Mouse (Mus musculus) frontal cortex, postnatal 10 days (tissue): ENCODE results near the gene Mtmr12.

Source experiments
- DNase-seq, 2 experiments: peaks; one replicate each; pipeline ENCODE4 v3.0.0; 2022; ENCODE audit warnings: low spot score in 2 of 2, mixed read lengths in 1 of 2

The Mtmr12 gene

DNA sequence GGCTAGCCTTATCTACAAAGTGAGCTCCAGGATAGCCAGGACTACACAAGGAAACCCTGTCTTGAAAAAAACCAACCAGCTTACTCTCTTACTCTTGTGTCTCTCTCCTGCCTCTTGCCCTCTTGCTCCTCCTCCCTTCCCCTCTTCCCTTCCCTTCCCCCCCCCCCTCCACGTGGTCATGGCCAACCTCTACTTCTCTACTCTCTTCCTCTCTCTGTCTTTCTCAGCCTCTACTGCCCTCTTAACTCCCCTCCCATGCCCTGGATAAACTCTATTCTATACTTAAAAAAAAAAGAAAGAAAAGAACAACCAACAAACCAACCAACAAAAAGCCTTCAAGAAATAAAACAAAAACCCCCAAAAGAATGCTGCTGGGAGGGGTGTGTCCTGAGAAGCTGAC, 30.7 kb downstream of the Mtmr12 start:
- no peak for DNase-seq

- DNase-seq, result no peak
These were observed 31.2 kb downstream of the Mtmr12 start for GRCm38 (mm10) chr15:12235983-12236382.

DNA sequence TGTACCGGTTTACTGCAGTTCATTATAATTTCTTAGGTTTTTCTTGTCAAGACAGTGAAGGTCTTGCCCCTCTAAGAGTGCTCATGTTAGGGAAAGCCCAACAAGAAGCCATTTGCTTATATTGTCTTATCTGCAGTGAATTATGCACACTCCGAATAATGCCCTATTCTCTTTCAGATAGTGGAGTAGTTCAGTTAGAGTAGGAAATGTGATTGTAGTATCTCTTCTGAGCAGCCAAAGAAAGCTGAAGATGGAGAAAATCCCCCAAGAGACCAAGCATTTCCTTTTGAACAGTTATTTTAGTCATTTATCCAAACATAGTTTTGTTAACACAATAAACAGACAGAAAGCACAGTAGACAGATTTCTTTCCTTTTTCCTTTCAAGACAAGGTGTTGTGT, 32.1 kb downstream of the Mtmr12 start:
- DNase-seq, result no peak

DNA sequence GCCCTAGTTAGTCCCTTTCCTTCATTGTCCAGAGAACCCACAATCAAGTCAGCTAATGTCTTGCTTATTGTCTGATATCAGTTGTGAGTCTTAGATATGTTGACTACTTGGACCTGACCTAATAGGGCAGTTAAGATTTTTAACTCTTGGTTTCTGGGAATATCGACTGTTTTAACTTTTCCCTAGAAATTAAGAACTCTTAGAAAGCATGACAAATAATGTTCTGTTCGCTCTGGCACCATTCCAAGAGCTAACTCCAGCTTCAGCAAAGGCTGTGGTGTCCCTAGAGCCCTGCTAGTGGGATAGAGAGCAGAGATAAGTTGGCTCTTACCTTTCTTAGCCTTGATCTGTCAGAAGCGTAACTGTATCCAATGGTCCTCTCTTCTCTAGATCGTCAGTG, 32.7 kb downstream of the Mtmr12 start:
- no peak for DNase-seq

GRCm38 (mm10) chr15:12238337-12238736, 33.5 kb downstream of the Mtmr12 start:
- DNase-seq, result no peak

- no peak for DNase-seq
These were observed 36.0 kb downstream of the Mtmr12 start for GRCm38 (mm10) chr15:12240705-12241328.

- DNase-seq, result no peak
These were observed 39.0 kb downstream of the Mtmr12 start for GRCm38 (mm10) chr15:12243792-12244191.

DNA sequence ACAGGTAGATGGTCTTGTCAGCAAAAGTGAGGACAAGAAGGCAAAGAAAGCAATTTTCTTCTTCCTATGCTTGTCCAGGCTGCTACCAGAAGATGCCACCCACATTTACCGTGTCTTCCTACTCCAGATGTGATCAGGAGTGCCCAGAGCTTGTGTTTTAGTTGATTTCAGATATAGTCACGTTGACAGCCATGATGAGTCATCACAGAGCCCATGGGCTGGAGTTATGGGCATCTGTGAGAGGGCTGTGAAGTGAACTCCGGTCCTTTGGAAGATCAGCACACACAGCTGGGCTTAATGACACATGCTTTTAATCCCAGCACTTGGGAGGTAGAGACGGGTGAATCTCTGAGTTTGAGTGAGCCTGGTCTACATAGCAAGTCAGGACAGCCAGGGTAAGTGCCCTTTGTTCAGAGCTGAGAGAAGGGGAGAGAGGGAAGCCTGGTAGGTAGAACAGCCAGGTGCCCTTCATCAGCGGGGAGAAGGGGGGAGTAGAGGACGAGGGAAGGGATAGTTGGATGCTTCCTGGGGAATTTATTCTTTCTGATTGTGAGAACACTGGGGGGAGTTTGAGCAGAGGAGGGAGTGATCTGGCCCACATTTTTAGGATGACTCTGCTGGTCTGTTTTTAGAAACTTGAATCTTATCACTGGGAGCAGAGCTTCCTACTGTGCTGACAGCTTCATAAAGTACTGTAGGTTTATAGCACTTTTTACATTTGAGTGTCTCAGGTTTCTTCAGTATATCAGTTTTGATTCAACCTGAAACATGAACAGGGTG, 40.9 kb downstream of the Mtmr12 start:
- no peak for DNase-seq

DNA sequence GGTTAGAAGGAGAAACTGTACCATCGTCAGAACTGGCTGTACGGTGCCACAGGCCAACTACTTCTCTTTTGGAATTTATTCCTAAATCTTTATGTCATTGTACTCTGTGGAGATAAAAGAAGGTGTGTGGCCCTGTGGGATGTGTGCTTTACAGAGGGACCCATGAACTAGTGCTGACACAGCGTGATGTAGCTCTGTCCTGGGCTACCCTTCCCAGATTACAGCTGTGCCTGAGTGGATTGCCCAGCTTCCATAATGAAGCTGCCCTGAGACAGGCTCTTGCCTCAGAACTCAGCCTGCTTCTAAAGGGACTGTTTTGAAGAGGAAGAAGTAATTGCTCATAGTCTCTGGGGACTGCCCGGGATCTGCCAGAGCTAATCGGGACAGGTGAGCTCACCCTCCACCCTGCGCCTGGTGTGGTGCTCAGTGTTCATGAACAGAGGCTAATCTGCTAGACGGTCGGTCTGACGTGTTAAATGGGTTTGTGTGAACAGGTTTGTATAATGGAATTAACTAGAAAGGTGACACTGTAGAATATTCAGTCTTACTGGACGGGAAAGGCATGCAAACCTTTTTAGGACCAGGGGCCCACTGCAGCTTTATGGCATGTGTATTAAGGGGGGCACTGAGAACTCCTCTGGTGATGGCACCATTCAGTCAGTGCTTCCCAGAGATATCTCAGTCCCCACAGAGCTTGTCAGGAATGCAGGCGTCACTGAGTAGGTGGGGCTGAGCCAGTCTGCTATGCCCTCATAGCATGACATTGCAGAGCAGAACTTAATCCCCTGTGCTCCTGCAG, 41.7 kb downstream of the Mtmr12 start:
- DNase-seq, result no peak

GRCm38 (mm10) chr15:12247159-12247603, 42.4 kb downstream of the Mtmr12 start:
- DNase-seq, result no peak

- DNase-seq, result no peak
These were observed 43.5 kb downstream of the Mtmr12 start for GRCm38 (mm10) chr15:12248279-12248678.

- no peak for DNase-seq
These were observed 45.5 kb downstream of the Mtmr12 start for GRCm38 (mm10) chr15:12250350-12250749.

DNA sequence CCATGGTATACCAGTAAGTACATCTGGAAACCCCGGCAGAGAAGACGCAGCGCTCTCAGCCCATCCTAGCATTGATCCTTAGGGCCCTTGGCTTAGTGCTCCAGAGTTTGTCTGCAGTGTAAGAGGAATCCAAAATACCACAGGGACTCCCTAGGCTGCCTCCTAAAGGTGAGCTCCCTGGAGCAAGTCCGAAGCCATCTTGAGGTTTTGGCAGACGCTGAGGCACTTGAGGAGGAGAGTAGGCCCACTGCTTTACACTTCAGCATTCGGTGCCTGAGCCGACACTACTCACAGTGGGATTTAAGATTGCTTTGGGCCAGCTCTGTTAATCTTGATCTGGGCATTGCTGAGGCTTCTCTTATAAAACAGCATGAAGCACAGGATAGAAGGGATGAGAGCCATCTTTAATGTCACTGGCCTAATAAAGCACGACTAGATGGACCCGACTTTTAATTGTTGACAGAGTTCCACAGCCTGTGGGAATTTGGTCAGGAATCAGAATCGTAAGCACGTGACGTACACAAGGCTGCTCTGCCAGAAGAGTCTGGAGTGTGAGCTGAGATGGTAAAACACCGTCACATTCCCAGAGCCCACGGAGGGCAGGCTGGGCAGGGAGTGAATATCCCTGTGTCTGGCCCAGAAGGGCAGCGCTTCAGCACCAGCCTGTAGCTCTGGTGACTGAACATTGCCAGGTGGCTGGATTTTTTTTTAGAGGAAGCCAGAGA, 46.8 kb downstream of the Mtmr12 start:
- no peak for DNase-seq

DNA sequence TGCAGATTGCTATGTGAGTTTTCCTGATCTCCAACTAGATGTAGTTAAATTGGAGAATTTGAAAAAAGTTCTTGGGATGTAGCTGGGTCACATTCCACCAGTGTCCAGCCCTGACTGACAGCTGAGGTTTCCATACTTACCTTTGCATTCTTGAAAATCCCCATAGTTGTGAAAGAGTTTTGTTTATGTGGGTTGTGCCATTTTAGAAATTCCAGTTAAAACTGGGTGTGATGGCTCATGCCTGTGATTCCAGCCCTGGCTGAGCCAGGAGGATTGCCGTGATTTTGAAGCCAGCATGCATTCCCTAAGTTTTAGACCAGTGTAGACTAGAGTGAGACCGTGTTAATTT, 47.3 kb downstream of the Mtmr12 start:
- DNase-seq, result no peak

DNA sequence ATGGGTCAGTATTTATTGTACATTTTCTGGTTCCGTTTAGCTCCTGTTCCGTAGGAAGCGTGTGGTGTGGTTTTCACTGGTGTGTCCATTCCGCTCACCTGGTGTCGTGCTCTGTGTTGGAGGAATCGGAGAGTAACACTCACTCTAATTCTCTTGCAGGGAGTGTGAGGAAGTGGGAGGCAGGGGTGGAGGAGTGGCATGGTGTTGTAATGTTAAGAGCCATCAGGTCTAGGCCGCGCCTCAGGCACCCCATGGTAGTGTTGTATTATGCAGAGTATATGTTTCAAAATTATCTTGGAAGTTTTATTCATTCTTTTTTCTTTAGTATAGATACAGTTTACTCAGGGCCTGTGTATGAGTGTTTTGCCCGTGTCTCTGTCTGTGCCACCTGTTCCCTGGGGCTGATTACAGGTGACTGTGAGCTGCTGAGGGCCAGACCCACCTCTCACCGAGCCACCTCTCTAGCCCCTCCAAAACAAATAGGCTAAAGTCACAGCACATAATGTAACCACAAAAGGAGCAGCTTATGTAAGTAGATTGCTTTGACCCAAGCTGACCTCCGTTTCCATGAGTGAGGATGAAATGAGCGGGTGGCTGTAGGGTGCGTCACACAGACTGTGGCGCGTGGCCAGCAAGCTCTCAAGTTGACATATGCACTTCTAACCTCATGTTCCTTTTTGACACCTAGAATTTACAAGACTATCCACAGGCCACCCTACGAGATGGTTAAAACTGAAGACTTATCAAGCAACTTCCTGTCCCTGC, 53.1 kb downstream of the Mtmr12 start:
- no peak for DNase-seq

GRCm38 (mm10) chr15:12263056-12263455, 58.2 kb downstream of the Mtmr12 start:
- no peak for DNase-seq

DNA sequence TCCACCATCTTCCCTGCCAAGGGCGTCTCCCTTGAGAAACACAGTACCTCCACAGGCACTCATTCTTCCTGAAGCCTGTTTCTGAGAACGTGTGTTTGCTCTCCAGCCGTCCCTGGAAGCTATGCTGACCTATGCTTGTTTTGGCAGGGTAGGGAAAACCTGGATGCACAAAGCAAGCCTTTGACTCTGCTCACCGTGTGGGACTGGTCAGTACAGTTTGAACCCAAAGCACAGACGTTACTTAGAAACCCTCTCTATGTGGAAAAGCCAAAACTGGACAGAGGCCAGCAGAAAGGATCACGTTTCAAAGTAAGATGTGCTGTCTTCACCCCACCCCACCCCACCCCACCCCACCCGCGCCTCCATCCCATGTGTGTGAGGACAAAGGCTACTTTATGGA, 61.6 kb downstream of the Mtmr12 start:
- no peak for DNase-seq

DNA sequence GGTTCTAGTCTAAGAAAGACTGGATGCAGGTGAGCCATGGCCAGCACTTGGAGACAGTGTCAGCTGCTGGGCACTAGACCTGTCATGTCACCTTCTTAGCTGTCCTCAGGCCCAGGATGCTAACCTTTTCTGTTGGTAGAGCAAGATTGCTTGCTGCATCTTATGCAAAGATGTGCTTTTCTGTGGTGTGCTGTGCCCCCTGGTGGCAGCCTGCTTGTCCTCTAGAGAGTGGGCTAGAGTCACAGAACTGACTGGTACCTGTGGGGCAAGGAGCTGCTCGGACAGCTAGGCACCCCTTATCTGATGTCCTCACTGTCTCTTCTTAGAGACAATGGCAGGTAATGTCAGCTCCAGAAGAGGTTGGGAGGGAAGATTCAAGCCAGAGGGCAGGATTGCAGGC, 63.2 kb downstream of the Mtmr12 start:
- DNase-seq, result peak in 1 of 2 experiments; percentile 68

GRCm38 (mm10) chr15:12271340-12271739, 66.5 kb downstream of the Mtmr12 start:
- no peak for DNase-seq

DNA sequence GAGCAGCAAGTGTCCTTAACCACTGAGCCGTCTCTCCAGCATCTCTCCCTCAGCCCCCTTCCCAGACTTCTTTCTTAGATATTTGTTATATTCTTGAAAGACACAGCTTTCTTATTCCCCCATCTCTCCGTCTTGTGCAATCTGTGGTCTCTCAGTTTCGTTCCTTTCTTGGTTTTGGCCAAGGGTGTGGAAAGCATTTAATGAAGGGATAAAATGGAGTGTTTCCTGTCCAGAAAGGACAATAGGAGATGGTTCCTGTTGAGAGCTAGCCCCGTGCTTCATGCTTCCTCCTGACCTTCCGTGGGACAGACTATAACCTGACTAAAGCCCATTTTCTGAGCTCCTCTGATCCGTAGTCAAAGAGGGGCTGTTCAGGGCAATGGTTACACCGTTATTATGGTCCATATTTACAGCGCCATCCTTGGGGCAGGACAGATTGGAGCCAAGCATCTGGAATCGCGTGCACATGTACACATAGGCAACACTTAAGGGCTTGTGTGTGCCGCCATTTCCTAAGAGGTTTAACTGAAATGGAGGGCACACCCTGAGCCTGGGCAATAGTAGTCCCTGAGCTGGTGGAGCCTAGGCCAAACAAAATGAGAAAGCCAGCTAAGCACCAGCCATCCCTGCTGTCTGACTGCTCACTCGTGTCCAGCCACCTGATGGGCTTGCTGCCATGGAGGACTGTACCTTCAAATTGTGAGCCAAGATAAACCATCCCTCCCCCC, 68.7 kb downstream of the Mtmr12 start:
- no peak for DNase-seq
